Mouse (Mus musculus): ENCODE data around the gene Cdk5.

The Cdk5 gene

DNA sequence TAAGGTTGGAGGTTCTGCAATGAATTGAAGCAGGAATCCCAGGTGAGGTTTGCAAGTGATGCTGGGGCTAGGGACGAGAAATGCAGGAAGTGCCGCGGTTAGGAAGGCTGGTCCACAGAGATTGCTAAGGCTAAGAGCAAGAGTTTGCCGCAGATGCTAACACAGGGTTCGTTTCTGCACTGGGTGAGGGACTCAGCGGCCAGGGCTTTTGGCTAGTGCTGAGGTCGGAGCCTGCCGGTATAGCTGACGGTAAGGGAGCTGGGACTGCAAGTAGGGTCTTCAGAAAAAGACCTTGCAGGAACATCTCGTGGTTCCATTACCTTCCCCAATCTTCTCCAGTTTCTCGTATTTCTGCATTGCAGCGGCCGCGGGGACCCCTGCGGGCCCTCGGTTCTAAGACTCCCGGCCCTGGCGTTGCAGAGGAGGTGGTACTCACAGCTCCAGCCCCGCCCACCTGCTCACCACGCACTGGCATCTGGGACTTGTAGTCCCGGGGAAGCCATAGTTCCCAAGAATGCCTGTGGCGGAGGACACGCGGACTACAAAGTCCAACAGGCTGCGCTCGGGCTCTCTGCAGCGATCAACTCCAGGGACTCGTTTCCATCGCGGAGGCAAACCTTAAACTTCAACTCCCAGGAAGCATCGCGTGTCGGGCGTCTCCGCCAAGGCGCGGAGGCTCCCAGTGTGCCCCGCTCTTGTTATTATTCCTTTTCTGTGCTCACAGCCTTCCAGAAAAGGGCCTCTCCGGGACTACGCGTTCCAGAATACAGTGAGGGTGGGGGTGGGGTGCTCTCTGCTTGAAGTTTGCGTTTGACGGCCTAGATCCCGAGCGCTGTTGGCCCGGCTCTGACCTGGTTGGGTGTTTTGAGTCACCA, at the start of gene Cdk5, which contains the start of gene Slc4a2:
Gene Cdk5, minus strand, starts transcription at position 402 of the 875 bp plus-strand sequence.
Gene Slc4a2, plus strand, starts transcription at position 709 of the 875 bp plus-strand sequence.
- peak; percentile 97 for DNase-seq (ENCODE audit: extremely low spot score, low read depth, low spot score)

DNA sequence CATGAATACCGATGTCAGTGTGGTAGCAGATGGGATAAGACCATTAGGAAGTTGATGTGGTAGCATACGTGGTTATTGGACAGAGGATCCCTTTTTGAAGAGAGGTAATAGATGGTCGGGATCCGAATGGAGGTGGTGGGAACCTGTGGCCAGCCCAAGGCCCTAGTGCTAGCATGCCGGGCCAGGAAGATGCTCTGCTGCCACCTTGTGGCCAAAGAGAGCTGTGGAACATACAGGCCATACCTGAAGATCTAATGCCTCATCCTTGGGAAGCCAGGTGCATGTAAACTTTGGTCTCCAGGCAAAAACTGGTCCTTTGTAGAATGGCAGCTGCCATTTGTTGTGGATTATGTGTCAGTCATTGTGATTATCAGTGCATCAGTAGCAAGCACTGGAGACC, 47.3 kb upstream of the Cdk5 start:
- no peak for DNase-seq (ENCODE audit: extremely low spot score, low read depth, low spot score)

DNA sequence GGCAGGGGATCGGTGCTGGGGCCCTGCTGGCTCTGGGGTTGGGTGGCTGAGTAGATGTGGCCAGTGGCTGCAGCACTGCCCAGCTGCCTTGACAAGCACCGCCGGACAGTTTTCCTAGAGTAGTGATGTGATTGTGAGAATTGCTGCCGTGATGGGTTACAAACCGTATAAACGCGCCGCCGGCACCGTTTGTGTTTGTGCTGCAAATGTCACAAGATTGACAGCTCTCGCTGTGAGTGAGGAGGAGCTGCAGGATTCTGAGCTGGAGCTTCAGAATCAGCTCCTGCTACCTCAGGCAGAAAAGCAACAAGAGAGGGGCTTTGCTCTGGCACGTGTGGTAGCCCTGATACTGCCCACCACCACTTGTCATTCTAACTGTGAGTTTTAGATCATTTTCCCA, 43.4 kb upstream of the Cdk5 start:
- DNase-seq (ENCODE audit: extremely low spot score, low read depth, low spot score) = no peak

GRCm38 (mm10) chr5:24455613-24456012, 32.3 kb upstream of the Cdk5 start:
- DNase-seq (ENCODE audit: extremely low spot score, low read depth, low spot score) = no peak

GRCm38 (mm10) chr5:24455076-24455475, 31.7 kb upstream of the Cdk5 start:
- no peak for DNase-seq (ENCODE audit: extremely low spot score, low read depth, low spot score)

- no peak for DNase-seq (ENCODE audit: extremely low spot score, low read depth, low spot score)
These were observed 30.6 kb upstream of the Cdk5 start for GRCm38 (mm10) chr5:24453985-24454303.

DNA sequence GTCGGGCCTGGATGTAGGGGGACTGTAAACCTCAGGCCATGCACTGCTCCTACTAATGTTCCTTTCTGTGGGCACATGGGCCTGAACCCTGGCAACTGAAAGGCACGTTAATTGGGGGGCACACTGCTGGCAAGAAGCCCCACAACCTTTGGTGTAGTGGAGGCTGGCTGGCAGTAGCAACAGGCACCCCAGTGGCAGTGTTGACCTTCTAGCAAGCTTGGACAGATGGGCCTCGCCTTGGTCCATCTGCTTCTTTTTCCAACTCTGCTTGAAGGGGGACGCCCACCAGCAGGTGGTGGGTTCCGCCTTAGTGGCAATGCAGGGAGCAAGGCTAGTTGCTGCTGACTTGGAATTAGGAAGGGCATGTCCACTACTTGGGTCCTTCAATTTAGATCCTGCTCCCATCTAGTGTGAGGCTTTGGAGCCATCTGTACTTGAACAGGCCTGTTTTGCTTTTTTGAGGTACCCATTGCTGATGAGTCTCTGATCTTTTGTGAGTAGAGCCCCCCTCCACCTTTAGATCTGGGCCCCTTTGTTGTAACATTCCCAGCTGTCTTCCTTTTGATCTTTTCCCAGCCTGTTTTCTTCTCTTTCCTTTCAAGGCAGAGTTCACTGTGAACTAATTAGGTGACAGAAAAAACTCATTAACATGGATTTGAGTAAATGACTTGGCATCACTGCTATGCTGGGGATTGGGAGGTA, 30.1 kb upstream of the Cdk5 start:
- no peak for DNase-seq (ENCODE audit: extremely low spot score, low read depth, low spot score)

DNA sequence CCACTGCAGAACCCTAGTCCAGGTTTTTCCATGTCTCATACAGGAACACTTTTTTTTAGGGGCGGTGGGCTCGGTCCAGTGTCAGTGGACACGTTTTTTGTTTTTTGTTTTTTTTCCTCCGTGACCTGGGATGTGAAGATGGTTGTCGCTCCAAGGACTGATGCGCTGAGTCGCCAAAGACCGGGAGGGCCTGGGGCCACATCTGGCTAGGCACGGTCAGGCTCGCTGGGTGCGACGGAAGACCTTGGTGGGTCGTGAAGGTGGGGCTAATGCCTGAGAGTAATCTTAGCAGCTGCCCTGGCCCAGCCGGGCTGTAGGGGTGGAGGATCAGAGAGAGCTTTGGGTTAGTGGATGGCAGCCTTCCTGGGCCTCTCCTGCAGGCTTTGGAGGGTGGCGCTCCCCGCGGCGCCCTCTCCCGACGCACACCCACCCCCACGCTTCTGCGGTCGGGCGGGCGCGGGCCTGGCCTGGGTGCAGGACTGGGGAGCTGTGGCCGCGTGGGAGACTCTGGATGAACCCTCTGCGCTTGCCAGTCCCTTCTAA, 29.4 kb upstream of the Cdk5 start:
- no peak for DNase-seq (ENCODE audit: extremely low spot score, low read depth, low spot score)

DNA sequence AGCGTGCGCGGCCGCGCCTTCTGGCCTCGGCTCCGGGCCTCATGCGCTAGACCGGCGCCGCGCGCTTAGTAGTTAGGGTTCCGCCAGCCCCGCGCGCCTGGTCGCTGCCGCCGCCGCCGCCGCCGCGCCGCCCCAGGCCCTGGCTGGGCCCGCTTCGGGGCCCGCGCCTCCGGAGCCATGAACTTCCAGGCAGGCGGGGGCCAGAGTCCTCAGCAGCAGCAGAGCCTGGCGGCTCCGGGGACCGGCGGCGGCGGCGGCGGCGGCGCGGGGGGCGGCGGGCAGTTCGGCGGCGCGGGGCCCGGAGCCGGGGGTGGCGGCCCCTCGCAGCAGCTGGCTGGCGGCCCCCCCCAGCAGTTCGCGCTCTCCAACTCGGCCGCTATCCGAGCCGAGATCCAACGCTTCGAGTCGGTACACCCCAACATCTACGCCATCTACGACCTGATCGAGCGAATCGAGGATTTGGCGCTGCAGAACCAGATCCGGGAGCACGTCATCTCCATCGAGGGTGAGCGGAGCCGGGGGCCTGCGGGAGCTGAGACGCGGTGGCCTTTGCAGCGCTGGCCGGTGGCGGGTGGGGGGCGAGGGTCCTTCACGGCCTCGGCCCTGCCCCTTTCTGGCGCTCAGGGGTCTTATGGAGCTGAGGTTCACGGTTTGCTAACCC, 28.8 kb upstream of the Cdk5 start, which contains the start of gene Agap3:
Gene Agap3, plus strand, starts transcription at position 148 of the 661 bp plus-strand sequence.
- DNase-seq (ENCODE audit: extremely low spot score, low read depth, low spot score) = no peak

GRCm38 (mm10) chr5:24451264-24452029, 28.1 kb upstream of the Cdk5 start:
- DNase-seq (ENCODE audit: extremely low spot score, low read depth, low spot score) = no peak

GRCm38 (mm10) chr5:24447624-24448298, 24.4 kb upstream of the Cdk5 start, which contains the start of gene Tmub1:
Tmub1 (minus strand) TSS chr5:24447854.
- DNase-seq (ENCODE audit: extremely low spot score, low read depth, low spot score) = no peak

- no peak for DNase-seq (ENCODE audit: extremely low spot score, low read depth, low spot score)
These were observed 23.3 kb upstream of the Cdk5 start for GRCm38 (mm10) chr5:24446630-24447029.

DNA sequence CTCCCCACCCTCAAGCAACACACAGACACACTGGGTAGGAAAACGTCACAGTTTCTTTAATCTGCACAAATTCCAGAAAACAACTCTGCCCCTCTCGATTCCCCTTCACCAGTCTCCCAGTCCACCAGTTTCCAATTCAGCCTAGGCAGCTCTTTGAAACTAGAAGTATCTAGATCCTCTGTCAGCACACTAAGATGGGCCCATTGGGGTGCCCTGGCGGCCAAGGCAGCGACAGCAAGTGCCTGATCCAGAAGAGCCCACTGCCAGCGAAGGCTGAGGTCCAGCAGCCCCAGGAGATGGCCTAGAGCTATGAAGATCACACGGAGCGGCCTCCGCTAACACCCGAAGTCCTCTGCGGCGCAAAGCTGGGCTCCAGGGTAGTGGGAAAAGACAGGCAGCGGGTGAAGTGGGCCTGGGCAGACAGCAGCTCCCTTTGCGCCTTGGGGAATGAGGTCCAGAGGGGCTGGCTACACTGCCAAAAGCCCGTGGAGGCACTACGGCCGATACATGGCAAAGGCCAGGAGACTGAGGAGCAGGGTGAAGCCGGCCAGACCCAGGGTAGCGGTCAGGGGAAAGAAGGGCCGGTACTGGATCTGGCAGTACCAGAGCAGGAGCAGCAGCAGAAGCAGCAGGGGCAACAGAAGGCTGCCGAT, 22.2 kb upstream of the Cdk5 start:
- no peak for DNase-seq (ENCODE audit: extremely low spot score, low read depth, low spot score)

GRCm38 (mm10) chr5:24444746-24445427, 21.6 kb upstream of the Cdk5 start, which contains the start of gene Fastk:
Fastk (minus strand) TSS chr5:24445287.
- no peak for DNase-seq (ENCODE audit: extremely low spot score, low read depth, low spot score)

DNA sequence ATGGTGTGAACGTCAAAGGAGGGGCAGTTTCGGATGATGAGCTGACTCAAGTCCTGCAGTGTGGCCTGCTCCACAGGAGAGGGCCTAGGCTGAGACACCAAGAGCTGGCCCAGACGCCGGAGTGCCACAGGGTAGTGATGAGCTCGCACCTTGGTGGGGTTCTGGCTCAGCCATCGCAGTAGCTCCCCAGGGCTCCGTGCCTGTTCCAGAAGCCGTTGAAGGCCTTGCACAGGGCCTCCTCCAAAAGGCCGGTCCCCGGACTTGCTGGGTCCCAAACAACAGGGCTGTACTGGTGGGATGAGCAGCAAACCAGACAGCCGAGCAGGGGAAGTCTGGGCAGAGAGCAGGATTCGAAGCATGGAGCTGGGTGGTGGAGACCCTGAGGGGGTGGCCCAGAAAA, 20.6 kb upstream of the Cdk5 start:
- no peak for DNase-seq (ENCODE audit: extremely low spot score, low read depth, low spot score)

DNA sequence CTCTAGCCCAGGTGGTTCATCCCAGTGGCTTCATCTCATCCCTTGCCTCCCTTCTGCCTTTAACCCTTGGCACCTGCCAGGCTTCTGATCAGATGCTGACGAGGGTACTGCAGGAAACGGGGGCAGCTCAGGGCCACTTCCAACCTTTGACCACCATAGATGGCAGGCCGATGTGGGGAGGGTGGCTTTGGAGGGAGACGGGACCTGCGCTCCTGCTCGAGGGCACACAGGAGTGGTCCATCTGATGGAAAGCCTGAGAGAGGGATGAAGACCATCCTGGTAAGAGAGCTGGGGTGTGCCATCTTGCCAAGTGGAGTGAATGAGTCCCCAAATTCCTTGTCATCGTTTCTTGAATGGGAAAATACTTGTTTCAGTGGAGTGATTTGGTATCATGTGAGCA, 19.9 kb upstream of the Cdk5 start:
- no peak for DNase-seq (ENCODE audit: extremely low spot score, low read depth, low spot score)

GRCm38 (mm10) chr5:24442029-24442428, 18.7 kb upstream of the Cdk5 start:
- DNase-seq (ENCODE audit: extremely low spot score, low read depth, low spot score) = no peak

- DNase-seq (ENCODE audit: extremely low spot score, low read depth, low spot score) = no peak
These were observed 17.9 kb upstream of the Cdk5 start for GRCm38 (mm10) chr5:24441187-24441586.

DNA sequence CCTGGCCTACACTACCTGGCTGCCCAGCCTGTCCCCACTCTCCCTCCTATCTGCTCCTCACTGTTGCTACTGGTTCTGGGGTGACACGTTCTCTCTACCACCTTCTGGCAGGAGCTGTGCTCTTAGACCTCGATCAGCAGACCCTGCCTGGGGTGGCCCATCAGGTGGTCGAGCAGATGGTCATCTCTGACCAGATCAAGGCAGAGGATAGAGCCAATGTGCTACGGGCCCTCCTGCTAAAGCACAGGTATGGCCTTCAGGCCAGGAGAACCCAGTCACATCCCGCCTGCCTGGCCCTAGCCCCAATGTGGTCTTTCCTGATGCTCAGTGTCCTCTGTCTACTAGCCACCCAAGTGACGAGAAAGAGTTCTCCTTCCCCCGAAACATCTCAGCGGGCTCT, 10.7 kb upstream of the Cdk5 start:
- DNase-seq (ENCODE audit: extremely low spot score, low read depth, low spot score) = no peak
